Mouse (Mus musculus): Measurements from ENCODE around the gene Rimklb.

Rimklb gene

DNA sequence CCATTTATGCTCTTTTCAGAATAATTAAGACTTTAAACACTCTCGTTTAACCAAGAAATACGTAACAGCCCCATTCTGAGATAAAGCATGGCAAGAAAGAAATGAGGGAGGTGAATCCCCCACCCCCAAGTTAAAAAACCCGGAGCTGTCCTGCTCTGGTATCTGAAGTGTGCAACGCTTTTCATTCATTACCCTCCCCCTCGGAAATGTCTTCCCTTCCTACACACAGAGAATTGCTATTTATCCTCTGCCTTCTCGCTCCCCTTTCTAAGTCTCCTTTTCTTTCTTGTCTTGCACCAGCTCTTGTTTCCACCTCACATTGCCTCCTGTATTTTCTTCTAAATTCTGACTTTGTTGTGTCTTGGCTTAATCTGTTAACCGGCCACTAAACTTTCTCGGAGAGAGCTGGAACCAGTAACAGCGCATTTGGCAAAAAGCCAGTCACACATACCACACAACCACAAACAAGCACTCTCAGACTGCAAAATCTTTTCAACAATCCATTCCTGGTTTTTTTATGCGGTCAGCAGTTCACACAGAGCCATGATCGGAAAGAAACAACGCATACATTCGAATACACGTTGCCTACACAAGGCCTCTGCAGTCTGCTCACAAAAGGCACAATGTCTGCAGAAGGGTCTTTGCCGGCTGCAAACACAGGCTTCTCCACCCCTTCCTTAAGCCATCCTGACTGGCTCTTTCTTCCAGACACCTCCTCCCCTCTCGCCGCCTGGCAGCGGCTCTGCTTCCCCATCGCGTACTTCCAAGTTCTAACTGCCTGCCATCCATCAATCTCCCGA lies 3.3 kb downstream of the Rimklb start:
- 36% methylated on average over 21 of the region's 21 CpGs for WGBS

DNA sequence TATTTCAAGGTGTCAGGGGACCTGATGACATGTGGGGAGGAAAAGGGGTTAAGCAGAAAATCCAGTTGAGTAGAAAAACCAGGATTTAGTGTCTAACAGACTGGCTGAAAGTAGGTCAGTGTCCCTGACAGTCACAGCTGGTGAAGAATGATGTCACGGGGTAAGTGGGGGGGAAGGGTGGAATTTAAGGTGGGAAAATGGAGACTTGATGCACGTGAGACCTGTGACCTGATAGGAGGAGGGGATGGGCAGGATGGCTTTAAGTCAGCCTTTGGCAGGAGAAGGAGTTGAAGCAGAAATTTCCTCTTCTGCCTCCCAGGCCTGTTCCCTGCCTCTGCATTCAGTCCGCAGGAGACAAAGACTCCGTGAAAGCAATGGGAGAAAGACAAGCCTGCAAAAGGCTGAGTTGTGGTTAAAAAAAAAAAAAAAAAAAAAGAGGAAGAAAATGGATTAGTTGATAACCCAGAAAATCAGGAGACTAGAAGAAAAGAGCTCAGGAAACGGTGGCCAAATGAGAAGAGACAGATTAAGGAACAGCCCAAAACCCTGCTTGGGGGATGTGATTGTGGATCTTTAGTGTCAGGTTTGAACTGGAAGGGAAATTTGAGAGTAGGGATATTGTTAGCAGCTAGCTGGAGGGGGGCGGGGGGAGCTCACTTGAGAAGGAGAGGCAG lies 4.6 kb downstream of the Rimklb start:
- 68% methylated on average over 6 of the region's 6 CpGs for WGBS

DNA sequence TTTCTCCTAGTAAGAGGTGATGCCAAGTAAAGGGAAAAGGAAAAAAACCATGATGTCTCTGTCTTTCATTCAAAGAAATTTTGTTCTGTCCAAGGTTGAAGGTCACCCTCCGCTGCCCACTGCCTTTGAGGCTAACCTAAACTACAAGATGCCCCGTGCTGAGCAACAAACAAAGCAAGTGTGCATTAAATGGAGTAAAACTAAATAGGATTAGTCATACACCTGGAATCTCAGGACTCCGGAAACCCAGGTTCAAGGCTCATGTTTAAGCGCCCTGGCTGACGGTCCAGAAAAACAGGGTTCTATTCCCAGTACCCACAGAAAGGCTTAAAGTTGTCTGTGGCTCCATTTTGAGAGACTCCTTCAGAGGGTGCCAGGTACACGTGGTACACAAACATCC lies 6.1 kb downstream of the Rimklb start:
- WGBS: 58% methylated on average over 6 of the region's 6 CpGs

DNA sequence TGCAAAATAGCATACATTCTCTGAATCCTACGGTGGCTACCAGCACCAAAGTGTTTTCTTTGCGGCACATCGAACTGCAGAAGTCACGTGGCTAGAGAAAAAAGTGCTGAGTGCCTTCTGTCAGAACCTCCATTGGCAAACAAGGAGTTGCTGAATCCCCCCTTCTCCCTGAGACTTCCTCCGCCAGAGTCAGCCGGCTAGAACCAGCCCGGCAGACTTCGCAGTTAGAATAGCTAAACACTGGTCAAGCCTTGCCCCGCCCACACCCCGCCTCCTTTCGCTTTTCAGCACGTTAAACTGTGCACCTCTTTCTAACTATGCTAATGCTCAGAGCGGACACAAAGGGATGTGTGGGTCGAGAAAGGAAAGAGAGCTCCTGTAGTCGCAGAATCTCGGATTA lies 7.0 kb downstream of the Rimklb start:
- under 1% methylated on average over 16 of the region's 16 CpGs for WGBS

DNA sequence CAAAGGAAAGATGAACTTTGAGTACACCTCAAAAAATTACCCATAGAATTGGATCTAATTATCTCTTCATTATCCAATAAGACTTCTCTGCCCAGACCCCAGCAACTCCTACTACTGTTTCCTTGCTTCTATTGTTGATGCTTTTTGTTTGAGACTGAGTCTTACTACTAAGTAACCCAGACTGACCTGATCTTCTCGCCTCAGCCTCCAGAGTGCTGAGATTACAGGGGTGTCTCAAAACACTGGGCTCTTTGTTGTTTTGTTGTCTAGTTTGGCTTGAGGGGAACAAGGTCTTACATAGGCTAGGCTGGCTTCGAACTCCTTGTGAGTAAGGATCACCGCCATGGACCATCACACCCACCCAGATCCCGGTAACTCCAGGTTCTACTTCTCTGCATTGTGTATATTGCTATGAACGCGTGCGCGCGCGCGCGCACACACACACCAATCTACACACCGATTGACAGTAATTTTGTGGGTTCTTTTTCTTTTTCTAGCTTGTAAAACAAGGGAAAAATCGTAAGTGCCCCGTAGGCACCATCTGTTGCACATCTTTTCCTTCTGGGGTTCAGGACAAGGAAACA lies 7.5 kb downstream of the Rimklb start:
- 22% methylated on average over 15 of the region's 15 CpGs for WGBS

DNA sequence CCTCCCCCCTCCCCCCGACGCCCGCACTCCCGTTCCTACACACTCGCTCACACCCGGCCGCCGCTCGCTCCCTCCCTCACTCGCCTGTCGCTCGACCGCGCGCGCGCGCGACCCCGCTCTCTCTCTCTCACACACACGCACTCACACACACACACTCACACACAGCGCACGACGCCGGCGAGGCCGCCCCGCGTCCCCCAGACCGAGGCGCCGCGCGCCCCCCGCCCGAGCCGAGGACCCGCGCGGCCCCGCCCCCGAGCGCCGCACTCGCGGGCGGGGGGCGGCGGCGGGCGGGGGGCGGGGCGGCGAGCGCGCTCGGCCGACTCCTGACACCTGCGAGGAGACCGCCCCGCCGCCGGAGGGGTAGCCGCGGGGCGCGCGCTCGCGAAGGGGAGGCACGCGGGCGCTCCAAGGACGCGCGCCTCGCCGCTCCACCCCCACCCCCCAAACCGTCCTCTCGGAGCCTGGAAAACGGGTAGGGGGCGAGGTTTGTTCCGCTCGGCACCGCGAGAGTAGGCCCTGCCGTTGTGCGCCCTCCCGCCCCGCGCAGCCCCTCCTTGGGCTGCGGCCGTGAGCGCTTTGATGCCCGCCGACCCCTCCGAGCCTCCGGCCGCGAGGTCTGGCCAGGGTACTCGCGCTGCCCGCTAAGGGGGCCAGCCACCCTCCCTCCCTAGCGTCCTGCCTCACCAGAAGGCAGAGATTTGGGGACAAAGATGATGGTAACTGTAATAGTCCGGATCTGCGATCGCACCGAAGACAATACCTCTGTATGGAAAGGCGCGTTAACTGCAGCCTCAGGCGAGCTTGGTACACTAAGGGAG lies 12.1 kb downstream of the Rimklb start:
- 2% methylated on average over 97 of the region's 111 CpGs for WGBS

DNA sequence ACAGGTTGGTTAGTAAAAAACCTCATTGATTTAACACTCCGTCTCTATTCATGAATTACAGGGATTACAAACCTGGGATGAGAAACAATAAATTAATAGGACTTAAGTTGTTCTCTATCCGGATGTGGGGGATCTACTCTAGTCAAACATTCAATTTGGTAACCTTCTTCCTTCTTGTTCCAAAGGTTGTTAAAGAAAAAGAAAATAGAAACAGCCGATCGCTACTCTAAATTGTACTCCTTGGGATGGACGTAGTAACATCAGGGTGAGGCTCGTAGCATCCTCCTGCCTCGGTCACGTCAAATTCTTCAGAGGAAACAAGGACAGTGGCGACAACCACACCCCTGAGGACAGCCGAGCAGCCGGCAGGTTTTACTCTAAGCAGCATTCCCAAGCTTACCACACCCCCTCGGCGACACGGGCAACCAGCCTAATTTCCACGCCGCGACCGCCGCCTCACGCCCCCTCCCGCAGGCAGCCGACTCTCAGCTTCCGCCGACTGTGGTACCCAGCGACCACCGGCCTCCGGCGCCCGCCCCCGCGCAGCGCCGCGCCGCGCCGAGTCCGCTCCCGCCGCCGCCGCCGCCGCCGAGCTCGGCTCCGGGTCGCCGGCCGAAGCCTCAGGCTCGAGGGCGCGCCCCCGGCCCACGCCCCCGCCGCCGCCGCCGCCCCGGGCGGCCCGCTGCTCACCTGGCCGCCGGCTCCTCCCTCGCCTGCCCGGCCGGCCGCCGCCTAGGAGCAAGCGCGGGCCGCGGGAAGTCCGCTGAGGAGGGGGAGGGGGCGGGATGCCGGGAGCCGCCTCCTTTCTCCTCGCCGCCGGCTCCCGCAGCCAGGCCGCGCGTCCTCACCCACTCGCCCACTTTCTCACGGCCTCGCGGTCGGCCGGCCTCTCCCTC lies 12.9 kb downstream of the Rimklb start:
- WGBS: 7% methylated on average over 79 of the region's 91 CpGs

DNA sequence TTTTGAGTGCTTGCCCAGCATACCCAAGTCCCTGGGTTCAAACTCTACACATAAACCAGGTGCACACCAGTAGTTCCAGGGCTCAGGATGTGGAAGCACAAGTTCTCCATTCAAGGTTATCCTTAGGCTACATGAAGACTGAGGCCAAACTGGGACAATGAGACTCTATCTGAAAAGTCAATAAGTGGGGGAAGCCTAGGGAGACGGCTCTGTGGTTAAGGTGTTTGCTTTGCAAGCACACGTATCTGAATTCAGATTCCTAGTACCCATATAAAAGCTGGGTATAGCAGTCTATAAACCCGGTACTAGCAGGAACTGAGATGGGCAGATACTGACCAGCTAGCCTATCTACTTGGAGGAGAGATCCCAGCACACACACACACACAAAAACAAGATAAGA lies 20.5 kb downstream of the Rimklb start:
- WGBS: 76% methylated on average over 3 of the region's 3 CpGs

DNA sequence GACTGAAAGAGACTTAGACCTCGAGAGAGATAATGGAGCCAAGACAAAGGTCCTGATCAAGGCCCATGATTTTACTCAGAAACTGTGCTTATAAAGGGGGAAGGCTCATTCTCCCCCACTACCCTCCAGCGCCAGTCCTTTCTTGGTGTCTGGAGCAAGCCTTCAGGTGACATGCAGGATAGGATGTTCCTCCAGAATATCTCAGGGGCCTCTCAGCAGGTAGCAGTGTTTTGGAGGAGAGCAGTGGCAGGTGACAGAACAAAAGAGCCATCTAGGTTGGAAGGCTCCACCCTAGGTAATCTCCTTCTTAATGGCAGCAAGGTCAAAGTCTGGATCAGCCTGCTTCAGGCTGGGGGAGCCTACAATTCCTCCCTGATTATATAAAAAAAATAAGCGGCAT lies 27.1 kb downstream of the Rimklb start:
- WGBS: 85% methylated on average over 3 of the region's 3 CpGs

DNA sequence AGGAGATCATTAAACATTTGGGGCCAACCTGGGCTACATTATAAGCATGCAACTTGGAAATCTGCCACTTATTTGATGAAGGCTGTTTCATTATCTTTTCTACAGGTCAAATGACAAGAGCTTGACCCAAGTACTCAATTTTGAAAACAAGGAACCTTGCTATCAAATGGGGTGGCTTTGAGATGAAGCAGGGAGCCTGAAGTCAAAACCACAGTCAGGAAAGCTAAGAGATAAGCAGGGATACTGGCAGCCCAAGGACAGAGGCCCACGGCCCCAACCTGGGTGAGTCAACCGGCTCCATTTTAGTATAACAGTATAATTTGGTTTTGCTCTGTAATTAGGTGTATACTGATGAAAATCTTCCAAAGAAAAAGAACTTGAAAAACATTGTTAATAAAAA lies 28.3 kb downstream of the Rimklb start:
- WGBS: 94% methylated on average over 2 of the region's 2 CpGs

DNA sequence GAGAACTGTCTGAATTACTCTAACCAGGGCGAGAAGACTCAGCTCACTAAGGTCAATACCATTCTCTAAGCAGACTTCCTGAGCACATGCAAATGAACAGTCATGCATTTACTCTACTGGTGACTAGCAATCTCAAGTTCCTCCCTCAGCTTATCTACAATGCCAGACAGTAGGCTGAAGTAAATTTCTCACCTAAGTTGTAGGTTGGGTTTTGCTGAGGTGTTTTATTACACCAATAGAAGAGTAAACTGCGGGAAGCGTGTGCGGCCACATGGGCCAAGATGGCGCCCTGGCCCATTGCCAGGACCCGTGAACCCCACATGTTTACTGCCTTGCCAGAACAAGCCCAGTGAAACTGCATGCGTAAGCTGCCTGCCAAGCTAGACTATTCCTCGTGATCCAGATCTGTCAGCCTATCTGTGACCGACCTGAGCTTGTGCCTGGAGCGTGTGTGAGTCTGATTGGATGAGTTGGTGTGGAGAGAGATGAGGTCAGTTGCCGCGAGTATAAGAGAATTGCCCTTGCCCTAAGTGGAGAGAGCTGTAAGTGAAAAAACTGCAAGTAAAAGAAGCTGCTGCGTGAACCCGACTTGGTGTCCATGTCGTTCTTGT lies 29.4 kb downstream of the Rimklb start:
- 91% methylated on average over 15 of the region's 15 CpGs for WGBS

DNA sequence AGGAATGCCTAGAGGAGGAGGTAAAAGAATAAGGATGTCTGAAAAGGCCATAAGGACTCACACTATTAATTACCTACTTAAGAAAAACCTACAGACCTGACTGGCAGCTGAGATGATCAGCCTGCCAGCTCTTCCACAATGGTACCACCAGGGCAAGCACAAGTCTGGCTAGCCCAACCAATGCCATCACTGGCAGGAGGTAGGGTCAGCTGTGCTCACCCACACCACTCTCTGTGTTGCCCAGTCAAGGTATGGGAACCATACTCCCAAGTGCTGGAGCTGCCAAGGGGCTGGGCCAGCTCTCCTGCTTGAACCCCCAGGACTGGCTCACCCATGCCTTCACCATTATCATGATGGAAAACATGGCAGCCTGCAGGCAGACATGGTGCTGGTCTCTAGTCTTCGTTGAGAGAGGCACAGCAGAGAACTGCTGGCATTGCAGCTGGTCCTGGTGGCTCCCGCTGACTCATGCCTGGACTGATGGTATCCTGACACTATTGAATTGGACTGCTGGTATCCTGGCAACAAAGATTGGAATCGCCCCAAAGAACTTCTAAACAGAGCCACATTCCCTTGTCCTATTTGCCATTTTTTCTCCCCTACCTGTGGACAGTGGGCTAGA lies 32.4 kb downstream of the Rimklb start:
- WGBS: 49% methylated on average over 3 of the region's 3 CpGs

DNA sequence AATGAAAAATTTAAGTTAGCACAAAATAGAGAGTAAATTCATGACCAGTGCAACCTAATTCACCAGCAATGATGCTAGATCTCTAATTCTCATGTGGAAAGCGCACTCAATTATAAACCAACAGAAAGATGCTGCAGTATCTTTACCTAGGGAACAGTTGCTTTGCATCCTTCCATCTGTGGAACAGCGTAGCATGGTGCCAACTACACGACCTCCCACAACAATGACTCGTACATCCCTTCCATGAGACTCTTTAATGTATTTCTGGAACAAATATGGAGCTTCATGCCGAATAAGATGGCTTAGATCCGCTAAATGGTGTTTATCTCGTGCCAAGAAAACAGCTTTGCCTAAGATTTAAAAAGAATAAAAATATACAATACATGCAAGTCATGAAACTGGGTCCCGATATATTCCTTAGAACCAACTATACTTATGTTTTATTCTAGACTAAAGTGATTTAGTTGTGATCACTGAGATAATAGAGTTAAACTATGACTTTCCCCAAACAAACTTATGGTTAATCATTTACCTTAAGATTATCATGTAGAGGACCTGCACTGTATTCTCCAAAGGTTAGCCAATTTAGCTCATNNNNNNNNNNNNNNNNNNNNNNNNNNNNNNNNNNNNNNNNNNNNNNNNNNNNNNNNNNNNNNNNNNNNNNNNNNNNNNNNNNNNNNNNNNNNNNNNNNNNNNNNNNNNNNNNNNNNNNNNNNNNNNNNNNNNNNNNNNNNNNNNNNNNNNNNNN lies 39.4 kb downstream of the Rimklb start:
- WGBS: 49% methylated on average over 8 of the region's 8 CpGs

DNA sequence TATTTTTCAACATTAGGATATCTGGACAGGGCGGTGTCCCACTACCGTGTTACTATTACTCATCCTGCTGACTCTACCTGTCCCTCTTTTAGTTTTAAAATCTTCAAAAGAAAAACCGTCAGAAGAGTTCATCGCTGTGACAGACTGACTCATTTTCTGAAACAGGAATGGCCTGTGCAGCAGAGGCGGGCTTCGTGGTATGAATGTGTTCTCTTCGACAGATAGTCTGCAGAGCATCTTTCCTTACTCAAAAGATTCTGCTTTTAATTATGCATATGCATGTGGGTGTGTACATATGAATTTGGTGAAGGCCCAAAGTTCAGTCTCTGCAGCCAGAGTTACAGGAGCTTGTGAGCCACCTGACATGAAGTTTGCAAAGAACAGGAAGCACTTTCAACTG lies 50.7 kb downstream of the Rimklb start:
- WGBS: 63% methylated on average over 7 of the region's 7 CpGs

DNA sequence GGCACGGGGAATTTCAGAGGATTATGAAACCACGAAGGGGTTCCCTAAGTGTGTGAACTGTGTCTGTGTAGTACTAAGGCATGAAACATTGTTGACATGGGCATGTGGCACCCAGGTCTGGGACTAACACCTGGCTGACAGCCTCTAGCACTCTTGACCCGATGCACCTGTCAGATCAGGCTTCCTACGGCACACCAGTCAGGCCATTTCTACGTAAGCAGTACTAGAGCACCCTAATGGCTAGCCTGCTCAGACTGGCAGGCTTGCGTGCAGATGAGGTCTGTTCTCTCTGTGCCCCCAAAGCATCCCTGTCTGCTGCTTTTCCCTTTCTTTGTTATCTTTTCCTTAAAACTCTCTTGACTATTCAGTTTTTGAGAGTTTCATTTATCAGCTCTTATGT lies 53.3 kb downstream of the Rimklb start:
- 75% methylated on average over 6 of the region's 6 CpGs for WGBS

DNA sequence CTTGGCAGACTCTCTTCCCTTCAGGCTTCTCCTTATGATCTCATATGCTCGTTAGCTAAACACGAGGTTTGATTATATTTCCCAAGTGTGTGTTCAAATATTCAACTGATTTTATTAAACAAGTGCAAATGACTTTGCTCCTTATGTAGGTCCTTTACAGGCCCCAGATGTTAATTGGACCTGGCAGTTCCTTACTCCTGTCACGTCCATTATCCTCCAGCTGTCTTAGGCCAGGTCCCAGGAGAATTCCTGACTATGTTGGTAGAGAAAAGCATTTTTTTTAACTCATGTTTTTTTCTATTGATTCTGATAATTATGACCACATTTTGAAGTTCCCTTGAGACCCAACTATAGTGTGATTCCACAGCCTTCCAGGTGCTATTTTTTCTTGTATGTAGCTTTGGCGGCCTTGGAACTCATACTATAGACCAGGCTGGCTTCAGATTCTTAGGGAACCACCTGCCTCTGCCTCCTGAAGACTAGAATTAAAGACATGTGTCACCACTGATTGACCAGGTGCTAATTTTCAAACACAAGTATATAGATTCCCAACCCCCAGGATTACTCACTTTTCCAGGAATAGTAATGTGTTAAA lies 57.8 kb downstream of the Rimklb start:
- WGBS: 74% methylated on average over 4 of the region's 4 CpGs

DNA sequence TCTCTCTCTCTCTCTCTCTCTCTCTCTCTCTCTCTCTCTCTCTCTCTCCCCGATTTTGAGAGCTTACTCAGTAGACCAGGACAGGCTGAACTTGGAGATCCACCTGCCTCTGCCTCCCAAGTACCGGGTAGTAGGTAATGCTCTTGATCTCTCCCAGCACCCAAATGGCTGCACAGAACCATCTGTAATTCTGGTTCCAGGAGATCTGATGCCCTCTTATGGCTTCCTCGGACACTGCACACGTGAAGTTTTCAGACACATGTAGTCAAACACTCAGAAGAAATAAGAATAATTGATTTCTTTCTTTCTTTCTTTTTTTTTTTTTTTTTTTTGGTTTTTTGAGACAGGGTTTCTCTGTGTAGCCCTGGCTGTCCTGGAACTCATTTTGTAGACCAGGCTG lies 59.3 kb downstream of the Rimklb start:
- WGBS: 83% methylated on average over 4 of the region's 4 CpGs

DNA sequence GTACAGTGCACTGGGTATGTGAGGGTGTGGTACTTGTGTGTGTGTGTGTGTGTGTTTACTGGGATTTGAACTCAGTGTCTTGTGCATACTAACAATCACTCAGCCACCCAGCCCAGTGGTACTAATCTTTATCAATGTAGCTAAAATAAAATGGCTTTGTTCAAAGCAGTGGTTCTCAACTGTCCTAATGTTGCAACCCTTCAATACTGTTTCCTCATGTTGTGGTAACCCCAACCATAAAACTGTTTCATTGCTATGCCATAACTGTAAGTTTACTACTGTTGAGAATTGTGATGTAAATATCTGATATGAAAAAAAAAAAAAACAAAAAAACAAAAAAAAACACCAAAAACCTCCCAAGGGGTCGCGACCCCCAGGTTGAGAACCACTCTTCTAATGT lies 63.3 kb downstream of the Rimklb start:
- whole genome bisulfite sequencing: 97% methylated on average over 2 of the region's 2 CpGs

DNA sequence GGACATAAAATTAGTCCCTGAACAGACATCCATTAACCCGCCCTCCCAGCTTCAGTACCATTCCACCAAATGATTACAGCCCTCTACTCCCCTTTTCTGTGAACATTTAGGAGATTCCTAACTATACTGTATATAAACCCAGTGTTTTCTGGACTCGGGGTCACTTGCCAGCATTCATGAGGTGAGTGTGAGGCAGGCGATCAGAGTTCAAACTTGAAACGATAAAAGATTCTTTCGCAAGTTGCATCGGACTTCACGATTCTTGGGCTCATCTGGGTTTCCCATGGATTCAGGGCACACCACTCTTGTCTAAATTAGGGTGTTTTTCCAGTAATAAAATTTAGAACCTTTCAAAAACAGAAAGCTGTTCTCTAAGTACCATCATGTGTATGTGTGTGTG lies 71.1 kb downstream of the Rimklb start:
- 91% methylated on average over 7 of the region's 7 CpGs for WGBS

Measured in cerebral cortex, adult 2 months (tissue).